Mouse (Mus musculus): Measurements from ENCODE around the gene Rrm2.
A peak's percentile ranks its signal among the peaks of the same experiment; 100 is the strongest.

The Rrm2 gene

DNA sequence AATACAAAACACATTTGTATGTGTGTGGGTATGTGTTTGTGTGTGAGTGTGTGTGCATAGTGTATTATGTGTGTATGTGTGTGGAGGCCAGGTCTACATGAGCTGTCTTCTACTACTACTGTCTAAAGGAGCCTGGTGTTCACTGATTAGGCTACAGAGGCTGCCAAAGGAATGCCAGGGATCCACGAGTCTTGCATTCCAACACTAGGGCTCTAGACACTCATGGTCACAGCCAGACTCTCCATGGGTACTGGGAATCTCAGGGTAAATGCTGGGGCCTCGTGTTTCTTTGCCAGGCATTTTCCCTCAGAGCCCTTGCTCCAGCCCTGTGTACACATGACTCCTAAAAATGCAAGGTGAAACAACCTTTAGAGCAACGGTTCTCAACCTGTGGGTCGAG lies 45.6 kb downstream of the Rrm2 start:
- no peak for DNase-seq

DNA sequence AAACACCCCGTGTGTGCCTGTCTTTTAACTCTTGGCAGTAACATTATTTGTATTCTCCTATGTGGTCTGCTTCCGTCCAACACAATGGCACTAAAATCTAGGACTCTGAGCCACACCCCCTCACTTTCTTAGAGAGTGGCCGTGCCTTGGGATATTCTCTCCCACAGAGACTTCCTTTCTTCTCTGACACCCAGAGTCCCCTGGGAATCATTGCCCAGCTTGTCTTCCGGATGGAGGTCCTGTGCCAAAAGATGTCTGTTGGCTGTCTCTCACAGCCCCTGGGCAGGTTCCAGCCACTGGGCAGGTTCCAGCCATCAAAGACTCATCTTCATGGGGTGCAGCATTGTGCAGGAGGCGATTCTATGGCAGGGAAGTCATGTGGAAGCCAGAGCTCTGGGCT lies 46.7 kb downstream of the Rrm2 start:
- no peak for DNase-seq

DNA sequence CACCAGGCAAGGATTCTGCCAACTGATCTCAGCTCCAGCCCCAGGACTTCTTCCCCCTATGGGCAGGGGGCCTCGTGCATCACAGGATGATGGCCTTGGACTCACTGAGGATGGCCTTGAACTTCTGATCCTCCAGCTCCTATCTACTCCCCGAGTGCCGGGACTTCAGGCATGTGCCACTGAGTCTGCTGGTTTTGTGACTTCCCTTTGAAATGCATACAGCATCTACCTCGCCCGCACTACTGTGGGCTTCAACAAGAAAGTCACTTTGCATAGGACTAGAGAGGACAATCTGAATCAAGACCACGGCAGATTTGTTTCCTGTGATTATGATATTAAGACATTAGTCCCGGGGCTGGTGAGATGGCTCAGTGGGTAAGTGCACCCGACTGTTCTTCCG lies 47.4 kb downstream of the Rrm2 start:
- DNase-seq, result no peak

DNA sequence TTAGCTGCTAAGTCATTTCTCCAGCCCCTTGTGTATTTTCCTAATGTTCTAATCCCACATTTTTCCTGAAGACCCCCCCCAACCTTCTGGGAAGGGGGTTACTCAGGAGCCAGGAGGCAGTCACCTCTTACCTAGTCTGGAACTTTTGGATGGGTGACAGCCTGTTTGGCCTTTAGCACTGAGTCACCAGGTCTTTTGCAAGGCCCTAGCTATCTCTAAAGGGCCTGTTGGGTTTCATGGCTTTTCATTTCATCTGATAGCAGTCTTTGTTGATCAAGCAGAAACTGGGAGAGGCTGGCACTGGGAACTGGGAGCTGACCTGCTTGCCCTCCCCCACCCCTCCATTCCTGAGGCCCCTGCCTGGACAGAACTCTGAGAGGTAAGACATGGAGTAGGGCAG lies 49.3 kb downstream of the Rrm2 start:
- no peak for DNase-seq

DNA sequence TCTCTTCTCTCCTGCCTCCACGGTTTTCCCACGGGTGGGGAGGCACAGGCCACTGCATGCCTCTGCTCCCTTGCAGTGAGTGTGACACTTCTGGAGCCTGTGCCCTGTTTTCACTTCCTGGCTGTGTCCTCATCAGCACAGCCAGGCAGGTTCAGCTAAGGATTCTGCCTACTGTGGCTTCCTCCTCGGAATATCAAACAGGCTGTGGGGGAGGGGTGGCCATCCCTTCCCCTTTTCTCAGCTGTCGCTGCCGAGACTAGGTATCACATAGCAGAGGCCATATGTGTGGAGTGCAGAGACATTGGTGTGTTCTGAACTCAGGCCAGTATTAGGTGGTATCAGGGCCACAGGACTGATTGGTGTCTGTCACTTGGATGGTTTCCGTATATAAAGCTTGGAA lies 50.3 kb downstream of the Rrm2 start:
- DNase-seq, result peak; percentile 6

DNA sequence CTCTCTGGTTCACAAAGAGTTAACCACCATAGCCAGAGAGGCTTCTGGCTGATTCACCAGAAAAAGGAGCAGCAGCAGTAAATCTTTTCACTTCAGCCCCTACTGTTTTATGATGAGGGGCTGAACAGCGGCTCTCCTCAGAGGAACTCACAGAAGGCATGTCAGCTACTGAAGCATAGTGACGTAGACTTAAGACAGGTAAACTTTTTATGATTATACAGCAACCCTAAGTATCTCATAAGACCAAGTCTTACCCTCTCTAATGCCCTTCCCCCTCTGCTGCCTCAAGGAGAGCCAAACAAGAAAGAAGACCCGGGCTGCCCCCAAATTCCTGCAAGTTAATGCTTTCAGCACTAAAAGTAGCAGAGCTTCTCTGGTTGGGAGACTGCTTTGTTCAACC lies 54.2 kb downstream of the Rrm2 start:
- no peak for DNase-seq

Data from right cerebral cortex, adult 18-20 months (tissue).